Mouse (Mus musculus): ENCODE results near the gene Rab6b.
A peak's percentile ranks its signal among the peaks of the same experiment; 100 is the strongest.
"Not testable (repeated sequence)": the region's sequence is repeated elsewhere in the genome, so short reads cannot be mapped to it uniquely, and the experiment has no call there.

The Rab6b gene

DNA sequence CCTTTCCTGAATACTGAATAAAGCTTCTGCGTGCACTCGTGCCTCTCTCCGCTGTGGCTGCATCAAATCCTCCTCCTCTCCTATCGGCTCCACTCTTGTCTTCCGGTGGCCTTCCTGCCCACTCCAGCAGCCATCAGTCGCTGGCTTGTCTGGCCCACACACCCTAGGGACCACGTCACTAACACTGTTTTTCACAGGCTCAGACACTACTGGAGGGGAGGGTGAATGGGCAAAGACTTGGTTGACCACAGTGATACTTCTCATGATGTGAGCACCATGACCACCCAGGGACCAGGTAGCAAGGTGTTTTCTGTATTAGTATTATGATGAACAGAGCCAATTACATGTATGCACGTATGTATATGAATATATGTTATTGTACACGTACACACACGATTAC is 34.7 kb downstream of the Rab6b start:
- no peak for DNase-seq

DNA sequence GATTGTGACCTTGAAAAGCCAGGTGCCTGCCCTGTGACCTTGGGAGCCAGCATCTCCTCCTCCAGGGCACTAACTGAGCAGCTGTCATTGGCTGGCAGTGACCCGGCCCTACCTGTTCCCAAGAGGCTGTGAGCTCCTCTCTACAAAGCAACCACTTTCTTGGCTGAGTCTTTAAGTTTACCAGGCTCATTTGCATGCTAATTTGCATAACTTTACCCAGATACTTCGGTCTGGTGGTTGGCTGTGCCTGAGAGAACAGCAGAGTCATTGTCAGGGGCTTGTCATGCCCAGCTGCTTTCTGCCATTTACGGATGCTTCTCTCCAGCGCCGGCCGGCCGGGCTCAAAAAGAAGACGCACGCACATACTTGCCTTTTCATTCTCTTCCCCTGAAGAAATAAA is 35.1 kb downstream of the Rab6b start:
- no peak for DNase-seq

DNA sequence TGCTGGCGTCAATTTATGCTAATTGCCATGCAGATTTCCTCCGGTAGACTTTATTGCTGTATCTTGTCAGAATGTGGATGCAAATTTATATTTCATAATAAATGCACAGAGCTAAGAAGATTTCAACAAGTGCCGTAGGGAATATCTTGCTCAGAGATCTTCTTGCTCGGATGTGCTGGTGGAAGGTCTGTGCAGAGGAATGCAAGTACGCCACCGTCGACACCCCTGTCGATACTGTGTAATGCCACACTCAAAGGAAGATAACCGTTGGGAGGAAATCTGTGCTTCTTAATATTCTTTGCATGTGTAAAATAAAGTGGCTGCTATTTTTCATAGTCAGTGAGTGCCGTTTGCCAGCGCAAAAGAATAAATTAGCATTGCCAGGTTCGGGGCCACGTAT is 35.5 kb downstream of the Rab6b start:
- no peak for DNase-seq

DNA sequence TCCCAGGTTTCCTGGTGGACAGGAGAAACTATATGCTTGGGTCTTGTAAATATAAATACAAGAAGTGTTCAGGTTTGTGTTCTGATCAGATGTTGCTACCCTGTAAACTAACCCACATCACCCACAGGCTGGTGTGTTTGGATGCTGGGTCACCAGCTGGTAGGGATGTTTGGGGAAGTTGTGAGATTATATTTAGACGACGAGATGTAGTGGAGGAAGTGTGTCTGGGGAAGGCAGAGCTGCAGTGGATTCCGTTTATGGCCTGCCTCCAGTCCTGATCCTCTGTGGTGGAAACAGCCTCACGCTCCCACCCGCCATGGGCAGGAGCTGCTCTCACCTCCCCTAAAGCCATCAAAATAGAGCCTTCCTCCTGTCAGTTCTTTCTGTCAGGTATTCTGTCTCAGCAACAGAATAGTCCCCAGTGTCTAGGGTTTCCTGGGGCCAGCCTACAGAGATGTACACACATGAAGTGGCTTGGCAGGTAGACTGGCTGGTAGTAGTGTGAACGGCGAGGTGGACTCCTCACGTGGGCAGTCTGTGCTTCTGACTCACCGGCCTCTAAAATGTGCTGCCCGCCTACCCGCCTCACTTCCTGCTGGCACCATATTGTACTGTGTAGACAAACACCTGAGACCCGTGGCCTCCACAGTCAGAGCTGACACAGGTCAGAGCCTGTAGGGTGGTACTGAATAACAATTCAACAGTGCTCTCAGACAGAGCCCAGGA is 37.6 kb downstream of the Rab6b start:
- no peak for DNase-seq

DNA sequence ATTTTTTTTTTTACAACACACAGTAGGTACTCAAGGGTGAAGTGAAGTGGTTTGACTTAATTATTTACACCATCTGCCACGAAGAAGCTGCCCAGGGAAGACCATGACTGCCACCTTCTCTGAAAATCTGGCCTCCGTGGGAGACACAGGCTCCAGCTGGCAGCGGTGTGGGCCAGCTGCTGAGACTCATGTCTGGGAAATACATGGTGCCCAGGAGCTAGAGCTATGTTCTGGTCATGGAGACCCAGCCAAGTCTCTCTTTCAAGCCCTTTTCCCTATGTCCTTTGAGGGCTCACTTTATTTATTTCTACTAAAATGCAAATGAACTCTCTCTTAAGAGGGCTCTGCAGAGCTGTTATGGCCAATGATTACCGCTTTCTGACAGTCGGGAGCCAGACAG is 41.7 kb downstream of the Rab6b start:
- no peak for DNase-seq

DNA sequence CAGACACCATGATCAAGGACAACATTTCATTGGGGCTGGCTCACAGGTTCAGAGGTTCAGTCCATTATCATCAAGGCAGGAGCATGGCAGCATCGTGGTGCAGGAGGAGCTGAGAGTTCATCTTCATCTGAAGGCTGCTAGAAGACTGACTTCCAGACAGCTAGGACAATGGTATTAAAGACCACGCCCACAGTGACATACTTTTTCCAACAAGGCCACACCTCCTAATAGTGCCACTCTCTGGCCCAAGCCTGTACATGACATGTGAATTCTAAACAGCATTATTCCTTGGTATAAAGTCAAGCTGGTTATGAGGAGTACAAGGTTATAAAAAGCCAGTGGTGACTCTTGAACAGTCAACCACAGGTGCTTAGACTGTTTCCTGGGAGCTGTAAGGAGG is 43.0 kb downstream of the Rab6b start:
- DNase-seq = no peak

DNA sequence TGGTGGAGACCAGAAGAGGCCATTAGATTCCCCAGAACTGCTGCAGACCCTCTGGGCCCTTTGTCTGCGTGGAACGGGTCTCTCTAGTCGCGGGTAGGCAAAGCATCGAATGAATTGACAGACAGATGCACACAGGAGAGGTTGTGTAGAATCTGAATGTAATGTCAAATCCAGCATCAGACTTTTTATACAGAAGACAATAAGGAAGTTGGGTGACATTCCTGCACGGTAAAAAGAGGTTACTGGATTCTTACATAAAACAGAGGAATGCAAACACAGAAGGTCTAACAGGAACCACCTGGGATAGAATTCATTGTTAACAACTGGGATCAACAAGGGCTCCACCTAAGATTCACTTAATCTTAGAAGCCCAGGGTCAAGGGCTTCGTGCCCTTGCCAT is 43.6 kb downstream of the Rab6b start:
- DNase-seq = not testable (repeated sequence)

DNA sequence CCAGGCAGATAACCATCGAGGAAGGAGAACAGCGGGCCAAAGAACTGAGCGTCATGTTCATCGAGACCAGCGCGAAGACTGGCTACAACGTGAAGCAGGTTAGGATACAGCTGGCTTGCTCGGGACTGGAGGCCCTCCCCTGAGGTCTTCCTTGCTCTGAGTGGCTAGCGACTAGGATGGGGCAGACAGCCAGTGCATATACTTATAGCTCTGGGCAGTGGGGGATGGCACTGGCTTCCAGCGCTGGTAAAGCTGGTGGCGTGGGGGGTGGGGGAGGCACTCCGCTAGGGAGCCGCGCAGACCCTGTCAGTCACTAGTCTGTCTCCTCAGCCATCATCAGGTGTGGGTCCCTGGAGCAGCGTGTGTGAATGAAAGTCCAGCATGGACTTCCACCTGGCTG is 52.2 kb downstream of the Rab6b start:
- no peak for DNase-seq

DNA sequence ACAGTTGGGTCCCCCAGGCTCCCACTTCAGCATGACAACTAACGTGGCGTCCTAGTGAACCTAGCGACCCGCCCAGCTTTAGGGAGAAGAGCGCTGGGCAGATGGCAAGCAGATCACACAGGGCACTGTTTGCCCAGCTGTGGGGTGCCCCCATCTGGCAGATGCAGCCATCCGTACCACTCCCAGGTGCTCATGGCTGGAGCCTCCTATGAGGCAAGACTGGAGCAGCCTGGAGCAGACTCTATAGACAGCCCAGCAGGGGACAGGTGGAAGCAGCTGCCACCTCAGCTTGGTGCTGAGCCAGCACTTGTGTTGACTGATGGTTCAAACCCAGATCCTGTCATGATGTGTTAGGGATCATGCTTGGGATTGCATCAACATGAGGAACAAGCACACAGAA is 56.5 kb downstream of the Rab6b start:
- no peak for DNase-seq

DNA sequence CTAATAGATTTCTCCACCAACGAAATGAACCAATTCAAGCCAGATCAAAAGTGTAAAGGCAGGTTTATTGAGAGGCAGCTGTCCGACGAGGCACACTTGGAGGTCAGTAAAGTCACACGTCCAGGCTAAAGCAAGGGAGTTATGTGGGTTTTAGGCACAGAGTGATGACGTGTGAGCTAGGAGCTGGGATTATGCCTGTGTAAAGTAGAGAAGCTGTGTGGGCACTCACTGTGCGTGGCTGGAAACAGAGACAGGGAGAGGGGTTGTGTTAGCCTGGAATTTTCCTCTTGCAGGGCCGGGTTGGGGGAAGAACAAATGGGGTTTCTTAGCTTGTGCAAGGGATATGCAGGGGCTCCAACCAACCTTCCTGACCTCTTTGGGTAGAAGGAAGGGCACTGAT is 57.2 kb downstream of the Rab6b start:
- DNase-seq = no peak

DNA sequence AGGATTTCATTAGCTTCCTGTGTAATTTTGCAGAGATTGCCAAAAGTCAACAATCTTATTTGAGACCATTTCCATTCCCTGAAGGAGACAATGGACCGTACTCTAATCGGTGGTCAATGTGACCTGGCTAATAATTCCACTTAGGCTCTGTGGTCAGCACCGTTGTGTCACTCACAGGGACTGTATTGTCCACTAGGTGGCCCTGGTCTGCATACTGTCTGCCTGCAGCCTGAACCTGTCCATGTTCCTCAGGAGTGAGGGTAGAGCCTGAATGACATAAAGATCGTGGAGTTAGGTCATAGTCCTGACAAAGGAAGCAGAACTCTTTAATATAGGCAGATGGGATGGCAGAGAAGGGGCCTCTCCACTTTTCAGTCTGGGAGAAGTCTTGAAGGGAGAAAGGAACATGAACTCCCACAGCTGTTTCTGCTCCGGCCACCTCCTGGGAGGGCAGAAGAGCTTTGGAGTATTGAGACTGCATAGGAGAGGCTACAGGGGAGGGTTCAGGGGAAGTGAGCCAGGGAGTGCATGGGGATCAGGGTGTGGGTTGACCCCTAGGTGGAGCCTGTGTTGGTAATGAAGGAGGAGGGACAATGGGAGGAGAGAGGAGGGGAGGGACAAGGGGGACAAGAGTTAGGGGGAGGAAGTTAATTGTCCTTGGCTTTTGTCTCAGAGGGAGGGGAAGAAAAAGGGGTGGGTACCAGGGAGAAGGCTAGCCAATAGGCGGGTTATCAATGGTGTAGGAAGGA is 63.4 kb downstream of the Rab6b start:
- peak in 1 of 2 experiments; percentile 12 for DNase-seq

DNA sequence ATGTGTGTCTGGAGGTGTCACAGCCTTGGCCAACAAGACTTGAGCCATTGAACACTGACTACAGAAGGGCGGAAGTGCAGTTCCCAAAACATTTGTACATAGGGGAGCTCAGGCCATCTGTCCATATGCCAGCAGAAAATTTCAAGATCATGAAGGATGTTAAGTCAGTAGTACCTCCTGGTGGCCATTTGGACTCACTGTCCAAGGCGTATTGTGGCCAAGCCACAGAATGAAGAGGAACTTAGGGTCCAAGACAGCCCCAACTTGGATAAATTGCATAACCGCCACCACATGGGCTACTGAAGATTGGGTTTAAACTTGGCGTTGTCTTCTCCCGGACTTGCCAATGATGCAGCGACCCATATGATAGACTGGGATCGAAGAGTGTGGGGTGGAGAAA is 64.1 kb downstream of the Rab6b start:
- DNase-seq = no peak

DNA sequence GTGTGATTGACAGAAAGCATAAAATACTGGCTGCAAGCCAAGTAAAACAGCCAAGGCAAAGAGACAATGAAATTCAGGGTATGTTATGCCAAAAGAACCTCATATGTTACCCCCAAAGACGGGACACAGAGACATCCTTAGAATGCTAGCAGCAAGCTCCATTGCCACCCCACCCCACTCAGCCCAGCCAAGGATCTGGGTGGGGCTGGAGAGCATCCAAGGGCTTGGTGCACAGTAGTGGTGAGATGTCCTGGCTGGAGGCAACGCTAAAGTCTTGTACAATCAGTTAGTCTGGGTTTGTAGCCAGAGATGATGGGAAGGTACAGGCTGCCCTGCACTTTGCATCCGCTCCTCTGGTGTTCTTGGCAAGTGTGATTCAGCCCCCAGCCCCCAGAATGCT is 68.7 kb downstream of the Rab6b start:
- DNase-seq = no peak

DNA sequence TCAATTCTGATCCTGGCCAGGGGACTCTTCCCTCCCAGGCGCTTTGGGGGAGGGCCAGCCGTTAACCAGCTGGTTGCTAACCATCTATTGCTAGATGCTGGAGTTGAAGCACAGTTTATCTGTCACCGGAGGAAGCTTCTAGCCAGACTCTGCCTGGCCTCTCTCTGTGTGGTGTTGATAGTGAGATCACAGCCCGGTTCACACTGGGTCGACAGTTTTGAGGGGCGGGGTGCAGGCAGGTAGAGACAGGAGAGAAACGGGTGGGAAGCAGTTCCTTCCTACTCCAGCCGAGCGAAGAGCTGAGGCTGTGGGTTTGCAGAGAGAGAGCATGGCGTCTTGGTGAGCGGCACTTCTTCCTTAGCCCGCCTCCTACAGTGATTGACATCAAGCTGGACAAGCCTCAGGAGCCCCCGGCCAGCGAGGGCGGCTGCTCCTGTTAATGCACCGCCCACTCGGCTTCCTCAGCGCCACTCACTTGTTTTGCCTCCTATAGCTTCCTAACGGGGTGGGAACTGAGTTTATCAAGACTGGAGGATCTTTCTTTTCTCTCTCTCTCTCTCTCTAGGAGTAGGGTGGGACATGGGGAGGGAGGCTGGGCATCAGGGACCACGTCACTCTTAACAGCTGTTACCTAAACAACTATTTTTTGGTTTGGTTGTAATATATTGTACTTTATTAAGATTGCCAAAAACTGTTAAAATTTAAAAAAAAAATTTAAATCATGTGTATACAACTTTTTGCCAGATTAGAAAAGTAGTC is 69.4 kb downstream of the Rab6b start:
- DNase-seq = peak; percentile 57 to 60

DNA sequence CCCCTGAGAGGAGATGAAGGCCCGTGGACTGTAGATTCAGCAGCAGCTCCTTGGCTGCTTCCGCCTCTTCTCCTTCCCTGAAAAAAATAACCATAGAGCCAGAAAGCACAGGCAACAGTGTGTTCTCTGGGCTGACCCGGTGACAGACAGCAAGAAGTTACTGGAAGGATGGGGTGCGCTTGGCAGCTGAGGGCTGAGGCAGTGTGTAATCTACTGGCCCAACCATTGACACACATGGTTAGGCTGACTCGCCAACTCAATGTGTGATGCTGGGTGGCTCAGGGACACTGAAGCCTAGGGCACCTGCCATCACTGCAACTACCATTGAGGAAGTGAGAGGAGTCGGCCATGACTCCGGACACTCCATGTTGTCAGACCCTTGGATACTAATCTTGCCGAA is 70.3 kb downstream of the Rab6b start:
- DNase-seq = no peak

DNA sequence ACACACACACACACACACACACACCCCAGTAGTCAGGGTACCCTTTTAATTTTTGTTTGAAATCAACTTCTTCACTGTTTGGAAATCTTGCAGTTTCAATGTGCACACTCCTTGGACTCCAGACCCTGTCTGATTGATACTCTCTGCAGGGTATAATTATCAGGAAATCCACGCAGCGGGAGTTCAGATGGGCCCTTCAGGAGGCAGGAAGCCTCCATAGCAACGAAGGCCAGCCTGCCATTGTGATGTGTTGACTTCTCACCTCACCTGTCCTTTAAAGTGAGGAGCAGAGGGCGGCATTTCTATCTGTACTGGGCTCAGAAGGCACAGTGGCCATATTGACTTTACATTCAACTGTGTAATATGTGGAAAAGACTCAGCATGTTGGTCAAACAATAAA is 73.3 kb downstream of the Rab6b start:
- no peak for DNase-seq

DNA sequence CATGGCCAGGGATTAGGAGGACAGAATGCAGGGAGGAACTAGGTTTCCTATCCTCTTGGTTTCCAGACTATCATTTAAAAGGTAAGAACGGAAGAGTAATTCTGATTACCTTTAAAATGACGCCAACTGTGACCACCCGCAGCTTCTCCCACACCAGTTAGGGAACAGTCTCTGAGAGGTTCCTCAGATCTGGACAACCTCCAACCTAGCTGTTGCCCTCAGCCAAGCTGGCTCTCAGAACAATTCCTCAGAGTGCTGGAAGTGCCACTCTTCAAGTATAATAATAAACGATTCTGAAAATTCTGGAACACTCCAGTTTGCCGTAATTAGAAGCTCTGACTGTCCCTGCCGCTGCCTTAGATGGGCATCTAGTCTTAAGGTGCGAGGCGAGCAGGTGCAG is 74.4 kb downstream of the Rab6b start:
- DNase-seq = no peak

DNA sequence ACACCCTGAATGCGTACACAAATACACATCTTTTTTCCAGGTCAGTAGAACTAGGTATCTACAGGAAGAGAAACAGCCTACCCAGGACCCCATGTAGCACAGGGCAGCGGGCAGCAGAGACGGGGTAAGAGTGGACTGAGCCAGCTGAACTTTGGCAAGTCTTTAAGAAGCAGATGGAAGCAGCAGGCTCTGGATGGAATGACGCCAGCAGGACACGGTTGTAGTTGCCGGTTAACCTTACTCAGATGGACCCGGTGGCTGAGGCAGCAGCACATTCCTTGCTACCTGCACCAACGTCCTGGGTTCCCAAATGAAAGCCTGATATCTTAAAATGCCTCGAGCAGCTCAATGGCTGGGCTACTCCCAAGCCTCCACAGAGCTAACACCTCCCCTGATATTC is 75.2 kb downstream of the Rab6b start:
- no peak for DNase-seq

DNA sequence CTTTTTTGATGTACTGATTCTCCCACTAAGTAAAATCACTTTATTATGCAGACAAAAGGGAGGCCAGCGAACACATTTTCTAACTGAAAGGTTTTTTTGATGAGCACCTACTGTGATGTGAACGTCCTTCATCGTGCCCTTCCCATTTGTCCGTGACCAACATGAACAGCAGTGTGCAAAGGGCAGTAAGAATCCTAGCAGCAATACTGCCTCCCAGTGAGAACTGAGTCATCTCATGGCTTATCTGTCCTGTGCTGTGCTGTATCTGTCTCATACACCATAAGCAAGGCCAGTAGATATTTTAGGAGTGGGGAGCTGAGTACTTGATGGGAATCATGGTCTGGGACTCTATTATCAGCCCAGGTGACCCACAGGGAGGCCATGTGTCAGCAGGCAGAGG is 76.8 kb downstream of the Rab6b start:
- DNase-seq = no peak

DNA sequence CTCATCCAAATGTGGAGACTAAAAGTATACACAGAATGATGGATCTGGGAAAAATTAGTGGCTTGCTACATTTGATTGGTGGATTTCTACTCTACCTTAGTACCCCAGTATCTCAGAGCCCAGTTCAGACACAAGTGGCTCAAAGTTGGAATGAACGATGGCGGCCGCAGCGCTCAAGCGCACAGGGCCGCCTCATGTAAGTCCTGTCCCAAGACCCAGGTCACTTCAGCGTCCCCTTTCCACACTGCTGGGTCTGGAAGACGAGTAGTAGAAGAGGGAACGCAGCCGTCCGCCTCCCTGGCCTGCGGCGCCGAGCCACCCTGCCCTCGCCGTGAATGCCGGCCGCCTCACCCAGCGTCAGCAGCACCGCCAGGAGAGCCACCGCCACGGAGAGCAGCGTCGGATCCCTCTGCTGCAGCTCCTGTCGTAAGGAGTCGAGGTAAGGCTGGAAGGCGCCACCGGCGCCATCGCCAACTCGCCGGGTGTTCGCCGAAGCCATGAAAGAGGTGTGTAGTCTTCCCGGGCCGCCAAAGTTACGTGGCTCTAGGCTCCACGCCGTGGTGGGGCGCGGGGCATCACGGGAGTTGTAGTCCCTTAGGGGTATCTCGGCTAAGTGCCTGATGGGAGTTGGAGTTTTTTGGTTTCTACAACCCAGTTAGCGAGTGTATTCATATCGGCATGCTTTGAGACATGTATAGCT is 90.1 kb downstream of the Rab6b start, which contains the start of gene Srprb:
Gene Srprb, minus strand, starts transcription at position 577 of the 700 bp plus-strand sequence.
- DNase-seq = peak; percentile 85 to 95

DNA sequence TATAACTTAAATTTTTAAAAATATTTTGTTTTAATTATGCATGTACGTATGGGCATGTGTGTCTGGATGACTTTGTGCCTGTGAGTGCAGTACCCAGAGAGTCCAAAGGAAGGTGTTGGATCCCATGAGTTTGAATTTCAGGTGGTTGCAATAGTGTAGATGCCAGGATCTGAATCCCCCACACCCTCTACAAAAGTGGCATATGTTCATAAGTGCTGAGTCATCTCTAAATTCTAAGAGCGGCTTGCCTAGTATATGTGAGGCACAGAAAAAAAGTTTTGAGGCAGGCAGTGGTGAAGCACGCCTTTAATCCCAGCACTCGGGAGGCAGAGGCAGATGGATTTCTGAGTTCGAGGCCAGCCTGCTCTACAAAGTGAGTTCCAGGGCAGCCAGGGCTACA is 94.2 kb downstream of the Rab6b start:
- no peak for DNase-seq

DNA sequence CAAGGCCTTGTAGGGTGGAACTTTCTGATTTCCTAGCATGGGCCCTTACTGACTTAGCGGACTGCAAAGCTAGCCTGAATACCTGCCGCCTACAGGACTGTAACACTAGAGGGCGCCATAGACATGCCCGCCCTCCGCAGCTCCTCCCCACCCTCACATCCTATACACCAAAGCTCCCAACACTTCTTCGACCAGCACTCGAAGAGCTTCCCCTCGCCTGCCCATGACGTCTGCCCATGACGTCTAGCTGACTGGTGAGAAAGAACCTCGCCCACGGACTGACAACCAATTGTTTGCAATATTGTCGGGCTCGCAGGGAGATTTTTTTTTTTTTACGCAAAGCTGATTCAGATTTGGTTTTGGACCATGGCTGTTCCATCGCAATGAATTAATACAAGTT is 96.3 kb downstream of the Rab6b start:
- peak; percentile 50 to 55 for DNase-seq

DNA sequence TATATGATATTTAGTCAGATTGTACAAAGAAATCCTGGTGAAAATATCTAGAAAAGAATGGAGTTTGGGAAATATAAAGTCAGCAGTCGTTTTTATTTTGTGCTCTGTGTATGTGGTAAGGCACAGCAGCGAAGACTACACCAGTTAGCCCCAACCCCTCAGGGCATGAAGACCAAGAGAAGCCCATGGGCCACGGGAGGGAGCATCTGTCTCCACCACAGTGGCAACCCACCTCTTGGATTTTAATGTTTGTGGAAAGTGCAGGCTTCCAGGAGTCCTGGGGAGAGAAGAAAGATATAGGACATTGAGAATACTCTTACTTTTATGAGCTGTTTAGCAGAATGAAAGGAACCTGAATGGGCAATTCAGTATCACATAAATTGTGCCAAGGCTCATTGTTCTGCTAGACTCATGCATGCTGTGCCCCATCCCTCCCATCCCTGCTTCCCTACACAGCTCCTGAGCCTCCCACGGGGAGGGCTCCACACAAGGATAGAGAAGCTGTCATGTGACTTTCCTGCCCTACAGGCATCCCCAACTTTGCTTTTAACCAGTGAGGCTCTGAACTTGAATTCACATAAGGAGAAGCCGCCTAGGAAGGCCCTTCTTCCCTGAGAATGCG is 97.3 kb downstream of the Rab6b start:
- DNase-seq = no peak

All from spleen, adult 18-20 months (tissue).